Mouse (Mus musculus) mature B cell (primary cell): Measurements from ENCODE around the gene Prdm16.

Source experiments
- in situ Hi-C: fragments of 300-500 bp; cut with MboI; formaldehyde crosslinking; loops from 2 replicates; pipeline ENCODE4 v1.14.3; 2019

Gene Prdm16

GRCm38 (mm10) chr4:154390333-154391080 lies 246.2 kb downstream of the Prdm16 start:
- in situ Hi-C loops = no loop called here

- in situ Hi-C loops = no loop called here
These were observed 247.0 kb downstream of the Prdm16 start for GRCm38 (mm10) chr4:154389641-154390040.

- in situ Hi-C loops = no loop called here
These were observed 249.9 kb downstream of the Prdm16 start for GRCm38 (mm10) chr4:154386810-154387209.

GRCm38 (mm10) chr4:154385918-154386317 lies 250.8 kb downstream of the Prdm16 start:
- in situ Hi-C loops = no loop called here

GRCm38 (mm10) chr4:154385208-154385607 lies 251.5 kb downstream of the Prdm16 start:
- in situ Hi-C loops = no loop called here

- in situ Hi-C loops = no loop called here
These were observed 257.8 kb downstream of the Prdm16 start for GRCm38 (mm10) chr4:154378876-154379275.

GRCm38 (mm10) chr4:154375939-154376625 lies 260.6 kb downstream of the Prdm16 start:
- in situ Hi-C loops = no loop called here

GRCm38 (mm10) chr4:154371542-154372247 lies 265.0 kb downstream of the Prdm16 start:
- in situ Hi-C loops = no loop called here

GRCm38 (mm10) chr4:154370841-154371240 lies 265.8 kb downstream of the Prdm16 start:
- in situ Hi-C loops = no loop called here

GRCm38 (mm10) chr4:154369089-154369488 lies 267.6 kb downstream of the Prdm16 start:
- in situ Hi-C loops = no loop called here

- in situ Hi-C loops = no loop called here
These were observed 269.8 kb downstream of the Prdm16 start for GRCm38 (mm10) chr4:154366836-154367235.

GRCm38 (mm10) chr4:154364752-154365151 lies 271.9 kb downstream of the Prdm16 start:
- in situ Hi-C loops = no loop called here

- in situ Hi-C loops = no loop called here
These were observed 275.8 kb downstream of the Prdm16 start for GRCm38 (mm10) chr4:154360850-154361249.

- in situ Hi-C loops = no loop called here
These were observed 276.2 kb downstream of the Prdm16 start for GRCm38 (mm10) chr4:154360441-154360840.

GRCm38 (mm10) chr4:154359762-154360300 lies 276.8 kb downstream of the Prdm16 start:
- in situ Hi-C loops = no loop called here

- in situ Hi-C loops = no loop called here
These were observed 277.9 kb downstream of the Prdm16 start for GRCm38 (mm10) chr4:154358816-154359215.

- in situ Hi-C loops = no loop called here
These were observed 278.3 kb downstream of the Prdm16 start for GRCm38 (mm10) chr4:154358370-154358769.

GRCm38 (mm10) chr4:154355408-154355807 lies 281.3 kb downstream of the Prdm16 start:
- in situ Hi-C loops = no loop called here

- in situ Hi-C loops = no loop called here
These were observed 284.4 kb downstream of the Prdm16 start for GRCm38 (mm10) chr4:154352246-154352645.

GRCm38 (mm10) chr4:154348197-154348786 lies 288.4 kb downstream of the Prdm16 start:
- in situ Hi-C loops = no loop called here

- in situ Hi-C loops = no loop called here
These were observed 289.7 kb downstream of the Prdm16 start for GRCm38 (mm10) chr4:154346731-154347522.
